Mouse (Mus musculus) neural tube, embryonic 15.5 days (tissue): ENCODE measurements around the gene Sorcs1. TPM values are rescaled to one million over a fixed set of nuclear protein-coding genes. Genes with fewer than 3 reads are reported as not detected.

Experiments
- ATAC-seq: fragments of 200-750 bp; cut with Nextera tagmentation; 2 replicates; pipeline ENCODE4 v1.8.0; 2017; ENCODE audit warnings: mild to moderate bottlenecking, moderate TSS enrichment, moderate library complexity; ENCODE audit not compliant: low FRiP score
- H3K27ac ChIP-seq: fragments of 300-500 bp; sonication (generic); replicated peaks from 2 replicates; pipeline ENCODE4 v1.5.1; 2015; ENCODE audit warnings: mild to moderate bottlenecking, inconsistent platforms
- H3K27me3 ChIP-seq: fragments of 300-500 bp; sonication (generic); replicated peaks from 2 replicates; pipeline ENCODE4 v1.6.1; 2015; ENCODE audit warnings: inconsistent platforms
- H3K36me3 ChIP-seq: fragments of 300-500 bp; sonication (generic); 2 replicates; pipeline ENCODE4 v1.6.1; 2015; ENCODE audit warnings: inconsistent platforms
- H3K4me1 ChIP-seq: fragments of 300-500 bp; sonication (generic); 2 replicates; pipeline ENCODE4 v1.6.1; 2015; ENCODE audit warnings: inconsistent platforms
- H3K4me2 ChIP-seq: fragments of 300-500 bp; sonication (generic); 2 replicates; pipeline ENCODE4 v1.6.1; 2015; ENCODE audit warnings: inconsistent platforms, mild to moderate bottlenecking, moderate library complexity
- H3K4me3 ChIP-seq: fragments of 300-500 bp; sonication (generic); replicated peaks from 2 replicates; pipeline ENCODE4 v1.5.1; 2015; ENCODE audit warnings: mild to moderate bottlenecking, inconsistent platforms
- H3K9ac ChIP-seq: fragments of 300-500 bp; sonication (generic); replicated peaks from 2 replicates; pipeline ENCODE4 v1.6.1; 2015; ENCODE audit warnings: mild to moderate bottlenecking, inconsistent platforms
- H3K9me3 ChIP-seq: fragments of 300-500 bp; sonication (generic); replicated peaks from 2 replicates; pipeline ENCODE4 v1.6.1; 2016; ENCODE audit warnings: inconsistent platforms
- WGBS: fragments of 180-500 bp; shearing (Covaris S2); methylation state at CpG from one replicate; pipeline ENCODE4 v1.1.7; 2015; ENCODE audit warnings: mixed read lengths; 5-methylcytosine and 5-hydroxymethylcytosine counted together
- polyA plus RNA-seq: library from polyadenylated mRNA; unstranded; fragments of >200 nt; fragmentation: Nextera tagmentation; extraction: Ambion mirVana; gene quantifications from 2 replicates; pipeline ENCODE4 v1.2.1, GENCODE M21; 2015

Sorcs1 gene
- polyA plus RNA-seq, 1 experiment from 2014 or later, result 20.9 TPM

GRCm38 (mm10) chr19:50486345-50486744 lies 192.1 kb downstream of the Sorcs1 start:
- H3K4me2 ChIP-seq, result no peak overlapping the region
- no peak overlapping the region for H3K27ac ChIP-seq
- no peaks in the 10 kb centered on the region for H3K27me3 ChIP-seq
- peaks cover 36% of the 10 kb centered on the region for H3K4me1 ChIP-seq
- no peak overlapping the region for H3K4me3 ChIP-seq
- WGBS, result 96% methylated on average over 5 of the region's 5 CpGs
- H3K9me3 ChIP-seq, result no peaks in the 10 kb centered on the region
- ATAC-seq, result no peak
- H3K36me3 ChIP-seq, result no peaks in the 10 kb centered on the region
- no peak overlapping the region for H3K9ac ChIP-seq

- WGBS, result 79% methylated on average over 6 of the region's 6 CpGs
- H3K9me3 ChIP-seq, result no peaks in the 10 kb centered on the region
- ATAC-seq, result no peak
- no peak overlapping the region for H3K27ac ChIP-seq
- no peak overlapping the region for H3K4me2 ChIP-seq
- no peaks in the 10 kb centered on the region for H3K36me3 ChIP-seq
- H3K4me1 ChIP-seq, result peaks cover 2% of the 10 kb centered on the region; the same call in 1 of the 2 replicates
- H3K27me3 ChIP-seq, result no peaks in the 10 kb centered on the region
- H3K9ac ChIP-seq, result no peak overlapping the region
- H3K4me3 ChIP-seq, result no peak overlapping the region
Measured at GRCm38 (mm10) chr19:50476774-50477173, 201.7 kb downstream of the Sorcs1 start.

- H3K36me3 ChIP-seq, result no peaks in the 10 kb centered on the region
- H3K27me3 ChIP-seq, result no peaks in the 10 kb centered on the region
- ATAC-seq, result no peak
- H3K27ac ChIP-seq, result no peak overlapping the region
- H3K4me2 ChIP-seq, result no peak overlapping the region
- 86% methylated on average over 3 of the region's 3 CpGs for WGBS
- no peaks in the 10 kb centered on the region for H3K9me3 ChIP-seq
- H3K4me1 ChIP-seq, result no peaks in the 10 kb centered on the region
- H3K4me3 ChIP-seq, result no peak overlapping the region
- H3K9ac ChIP-seq, result no peak overlapping the region
Measured at GRCm38 (mm10) chr19:50468592-50468991, 209.9 kb downstream of the Sorcs1 start.

GRCm38 (mm10) chr19:50464811-50465210 lies 213.6 kb downstream of the Sorcs1 start:
- Histone ChIP-seq H3K4me2 (no peak overlapping the region), H3K9ac (no peak overlapping the region), H3K27ac (no peak overlapping the region), H3K27me3 (no peaks in the 10 kb centered on the region), H3K36me3 (no peaks in the 10 kb centered on the region), H3K9me3 (no peaks in the 10 kb centered on the region), H3K4me3 (no peak overlapping the region), H3K4me1 (no peaks in the 10 kb centered on the region)
- ATAC-seq, result no peak
- 76% methylated on average over 6 of the region's 6 CpGs for WGBS

GRCm38 (mm10) chr19:50458581-50458980 lies 219.9 kb downstream of the Sorcs1 start:
- Histone ChIP-seq H3K9ac (no peak overlapping the region), H3K27me3 (no peaks in the 10 kb centered on the region), H3K36me3 (no peaks in the 10 kb centered on the region), H3K27ac (no peak overlapping the region), H3K9me3 (no peaks in the 10 kb centered on the region), H3K4me1 (peaks cover 3% of the 10 kb centered on the region; the same call in 1 of the 2 replicates), H3K4me3 (no peak overlapping the region), H3K4me2 (no peak overlapping the region)
- no peak for ATAC-seq
- WGBS, result 86% methylated on average over 5 of the region's 5 CpGs

GRCm38 (mm10) chr19:50457275-50457892 lies 221.1 kb downstream of the Sorcs1 start:
- no peaks in the 10 kb centered on the region for H3K9me3 ChIP-seq
- H3K4me1 ChIP-seq, result peaks cover 3% of the 10 kb centered on the region; the same call in 1 of the 2 replicates
- no peak overlapping the region for H3K4me3 ChIP-seq
- no peak overlapping the region for H3K4me2 ChIP-seq
- no peaks in the 10 kb centered on the region for H3K36me3 ChIP-seq
- no peak overlapping the region for H3K27ac ChIP-seq
- ATAC-seq, result no peak
- 15% methylated on average over 5 of the region's 5 CpGs for WGBS
- no peak overlapping the region for H3K9ac ChIP-seq
- no peaks in the 10 kb centered on the region for H3K27me3 ChIP-seq

- Histone ChIP-seq H3K4me1 (peaks cover 40% of the 10 kb centered on the region), H3K27me3 (no peaks in the 10 kb centered on the region), H3K9me3 (no peaks in the 10 kb centered on the region), H3K27ac (no peak overlapping the region), H3K36me3 (no peaks in the 10 kb centered on the region), H3K4me2 (peak overlapping the region; percentile 50), H3K4me3 (no peak overlapping the region), H3K9ac (no peak overlapping the region)
- 6% methylated on average over 4 of the region's 4 CpGs for WGBS
- ATAC-seq, result 0 out of 2 replicates have a peak, but pooled peaks have one; percentile 12
Measured at GRCm38 (mm10) chr19:50441099-50441498, 237.3 kb downstream of the Sorcs1 start.

GRCm38 (mm10) chr19:50440246-50440910 lies 238.1 kb downstream of the Sorcs1 start:
- WGBS, result 2% methylated on average over 11 of the region's 11 CpGs
- Histone ChIP-seq H3K9me3 (no peaks in the 10 kb centered on the region), H3K4me3 (peak overlapping the region; percentile 16), H3K9ac (0 out of 2 replicates have a peak overlapping the region, but pooled peaks have one; percentile 8), H3K4me2 (peak overlapping the region; percentile 50), H3K27me3 (no peaks in the 10 kb centered on the region), H3K36me3 (no peaks in the 10 kb centered on the region), H3K27ac (peak overlapping the region; percentile 58), H3K4me1 (peaks cover 42% of the 10 kb centered on the region)
- ATAC-seq, result peak; percentile 32; the same call in 1 of the 2 replicates

GRCm38 (mm10) chr19:50439464-50439881 lies 239.0 kb downstream of the Sorcs1 start:
- Histone ChIP-seq H3K4me2 (no peak overlapping the region), H3K4me1 (peaks cover 42% of the 10 kb centered on the region), H3K9me3 (no peaks in the 10 kb centered on the region), H3K36me3 (no peaks in the 10 kb centered on the region), H3K9ac (no peak overlapping the region), H3K4me3 (no peak overlapping the region), H3K27me3 (no peaks in the 10 kb centered on the region), H3K27ac (peak overlapping the region; percentile 58; the same call in 1 of the 2 replicates)
- WGBS, result 20% methylated on average over 3 of the region's 3 CpGs
- ATAC-seq, result no peak

GRCm38 (mm10) chr19:50422928-50423327 lies 255.5 kb downstream of the Sorcs1 start:
- H3K27ac ChIP-seq, result no peak overlapping the region
- H3K4me2 ChIP-seq, result no peak overlapping the region
- no peaks in the 10 kb centered on the region for H3K4me1 ChIP-seq
- WGBS, result 70% methylated on average over 1 of the region's 1 CpGs
- no peak for ATAC-seq
- H3K4me3 ChIP-seq, result no peak overlapping the region
- no peaks in the 10 kb centered on the region for H3K36me3 ChIP-seq
- no peaks in the 10 kb centered on the region for H3K9me3 ChIP-seq
- no peak overlapping the region for H3K9ac ChIP-seq
- H3K27me3 ChIP-seq, result no peaks in the 10 kb centered on the region

- H3K9ac ChIP-seq, result no peak overlapping the region
- WGBS, result 53% methylated on average over 14 of the region's 14 CpGs
Measured at GRCm38 (mm10) chr19:50418962-50419720, 259.3 kb downstream of the Sorcs1 start.

More at GRCm38 (mm10) chr19:50418962-50419720, 259.3 kb downstream of the Sorcs1 start:
- Histone ChIP-seq H3K27ac (no peak overlapping the region), H3K9me3 (no peaks in the 10 kb centered on the region), H3K36me3 (no peaks in the 10 kb centered on the region), H3K4me2 (no peak overlapping the region), H3K27me3 (no peaks in the 10 kb centered on the region), H3K4me1 (no peaks in the 10 kb centered on the region), H3K4me3 (no peak overlapping the region)
- no peak for ATAC-seq
